Mouse (Mus musculus) liver, postnatal 0 days (tissue): ENCODE results near the gene Basp1.

ENCODE experiments used
- CTCF ChIP-seq: sonication (generic); IDR thresholded peaks from 2 replicates; pipeline ENCODE4 v1.5.1; 2016; ENCODE audit warnings: antibody characterized with exemption, low read depth
- EP300 ChIP-seq: IDR thresholded peaks from 2 replicates; pipeline ENCODE4 v1.6.1; 2016; ENCODE audit warnings: antibody characterized with exemption, low read depth, mild to moderate bottlenecking

- TF ChIP-seq CTCF (no peak), EP300 (no peak)
Measured at GRCm38 (mm10) chr15:25321636-25322035, 91.9 kb downstream of the Basp1 start.
